Mouse (Mus musculus) adrenal gland, adult 8-10 months (tissue): ENCODE results near the gene Zgrf1. TPM values are rescaled to one million over a fixed set of nuclear protein-coding genes. Genes with fewer than 3 reads are reported as not detected.

Source experiments
- DNase-seq: peaks from one replicate; pipeline ENCODE4 v3.0.0; 2022
- total RNA-seq, 4 experiments: library from RNA; stranded (reverse); gene quantifications; 2 replicates each; pipeline ENCODE4 v1.2.4; 2022

The Zgrf1 gene
- total RNA-seq, 4 experiments from 2014 or later, result 1.4 to 2.8 (median 2.0) TPM

DNA sequence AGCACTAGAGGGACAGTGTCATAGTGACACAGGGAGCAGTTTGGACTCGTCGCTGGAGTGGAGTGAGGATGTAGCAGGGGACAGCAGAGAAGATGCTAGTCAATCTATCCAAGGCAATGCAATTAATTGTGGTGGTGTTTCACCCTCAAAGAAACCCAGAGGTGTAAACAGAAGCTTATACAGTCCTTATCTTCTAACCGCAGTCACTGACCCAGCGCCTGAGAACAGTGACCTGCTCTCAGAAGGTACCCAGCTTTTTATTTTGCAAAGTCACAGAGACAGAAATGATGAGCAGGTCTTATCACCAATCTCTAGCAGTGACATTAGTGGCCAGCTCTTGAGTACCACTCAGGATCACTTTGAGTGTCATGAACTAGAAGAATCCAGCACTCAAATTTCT, 9.7 kb downstream of the Zgrf1 start:
- DNase-seq, result no peak

DNA sequence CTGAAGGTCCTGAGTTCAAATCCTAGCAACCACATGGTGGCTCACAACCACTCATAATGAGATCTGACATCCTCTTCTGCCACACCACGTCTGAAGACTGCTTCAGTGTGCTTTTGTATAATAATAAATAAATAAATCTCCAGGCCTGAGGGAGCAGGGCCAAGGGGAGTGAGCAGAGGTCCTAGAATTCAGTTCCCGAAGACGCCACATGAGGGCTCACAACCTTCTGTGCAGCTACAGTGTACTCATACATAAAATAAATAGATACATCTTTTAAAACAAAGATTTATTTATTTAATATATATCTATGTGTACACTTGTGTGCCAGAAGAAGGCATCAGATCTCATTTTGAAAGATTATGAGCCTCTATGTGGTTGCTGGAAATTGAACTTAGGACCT, 11.8 kb downstream of the Zgrf1 start:
- DNase-seq, result no peak

- peak; percentile 10 for DNase-seq
These were observed 19.3 kb downstream of the Zgrf1 start for GRCm38 (mm10) chr3:127572557-127572956.

DNA sequence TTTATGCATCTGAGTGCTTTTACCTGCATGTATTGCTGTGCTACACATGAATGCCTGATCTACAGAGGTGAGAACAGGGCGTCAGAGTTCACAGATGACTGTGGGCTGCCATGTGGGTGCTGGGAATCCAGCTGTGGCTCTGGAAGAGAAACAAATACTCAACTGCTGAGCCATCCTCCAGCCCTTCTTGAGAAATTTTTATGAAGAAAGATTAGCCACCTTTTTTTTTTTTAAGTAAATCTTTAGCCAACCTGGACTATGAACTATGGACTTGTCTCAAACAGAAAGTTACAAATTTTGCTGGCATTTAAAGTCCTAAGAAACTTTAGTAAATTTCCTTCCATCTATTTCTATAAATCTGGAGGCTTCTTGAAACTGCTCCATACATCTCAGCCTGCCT, 43.8 kb downstream of the Zgrf1 start:
- no peak for DNase-seq

DNA sequence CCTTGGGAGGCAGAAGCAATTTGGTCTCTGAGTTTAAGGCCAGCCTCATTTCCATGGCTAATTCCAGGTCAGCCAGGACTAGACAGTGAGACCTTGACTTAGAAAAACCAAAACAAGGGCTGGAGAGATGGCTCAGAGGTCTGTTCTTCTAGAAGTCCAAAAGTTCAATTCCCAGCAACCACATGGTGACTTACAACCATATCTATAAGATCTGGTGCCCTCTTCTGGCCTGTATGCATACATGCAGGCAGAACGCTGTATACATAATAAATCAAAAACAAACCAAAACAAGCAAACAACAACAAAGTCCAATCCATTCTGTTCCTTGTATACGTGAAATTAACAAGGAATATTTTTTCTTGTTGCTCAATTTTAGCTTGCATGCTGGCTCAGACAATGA, 54.8 kb downstream of the Zgrf1 start:
- no peak for DNase-seq

DNA sequence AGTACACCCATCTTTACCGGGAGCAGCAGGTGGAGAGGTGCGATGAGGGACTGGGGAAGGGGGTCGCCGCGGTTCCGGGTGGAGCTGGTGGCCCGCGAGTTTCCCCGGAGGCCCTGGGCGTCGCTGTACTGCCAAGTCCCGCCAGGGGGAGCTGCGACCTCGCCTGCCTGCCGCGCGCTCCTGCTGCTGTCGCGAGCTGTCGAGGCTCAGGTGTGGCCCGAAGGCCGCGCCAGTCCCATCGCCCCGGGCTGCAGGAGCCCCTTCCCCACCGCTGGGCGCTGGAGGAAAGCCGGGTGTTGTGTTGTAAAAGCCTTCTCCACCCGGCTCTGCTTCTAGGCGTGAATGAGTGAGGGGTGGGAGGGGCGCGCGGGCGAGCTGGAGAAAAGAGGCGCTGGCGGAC, 72.0 kb downstream of the Zgrf1 start:
- DNase-seq, result peak; percentile 33

DNA sequence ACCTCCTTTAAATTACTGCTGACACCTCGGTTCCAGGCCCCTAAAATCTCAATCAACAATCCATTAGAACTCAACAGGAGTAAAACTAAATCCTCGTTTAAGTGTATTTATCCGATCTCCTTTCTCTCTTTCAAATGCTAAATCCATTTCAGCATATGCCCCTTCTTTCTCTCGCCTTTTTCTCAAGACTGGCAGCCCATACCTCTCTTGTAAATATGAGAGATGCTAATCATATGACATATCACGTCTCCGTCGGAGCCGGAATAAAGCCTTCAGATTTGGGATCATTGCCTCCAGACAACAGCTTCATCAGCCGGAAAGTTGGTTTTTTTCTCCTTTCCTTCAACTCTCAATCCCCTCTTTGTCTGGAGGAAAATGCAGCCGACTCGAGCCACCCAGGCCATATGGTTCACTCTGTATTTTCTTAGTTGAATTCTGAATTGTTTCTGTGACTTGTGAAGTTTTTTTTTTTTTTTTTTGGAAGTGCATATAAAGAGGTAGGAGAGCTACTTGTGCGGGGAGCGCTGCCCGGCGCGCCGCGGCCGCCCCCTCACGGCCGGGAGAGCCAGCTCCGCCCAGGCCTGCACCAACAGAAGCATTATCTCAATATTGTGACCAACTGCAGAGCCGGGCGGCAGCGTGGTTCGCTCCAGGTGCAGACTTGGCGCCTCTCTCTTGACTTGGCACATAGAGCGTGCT, 72.6 kb downstream of the Zgrf1 start:
- no peak for DNase-seq

GRCm38 (mm10) chr3:127626524-127626923, 73.2 kb downstream of the Zgrf1 start:
- no peak for DNase-seq

DNA sequence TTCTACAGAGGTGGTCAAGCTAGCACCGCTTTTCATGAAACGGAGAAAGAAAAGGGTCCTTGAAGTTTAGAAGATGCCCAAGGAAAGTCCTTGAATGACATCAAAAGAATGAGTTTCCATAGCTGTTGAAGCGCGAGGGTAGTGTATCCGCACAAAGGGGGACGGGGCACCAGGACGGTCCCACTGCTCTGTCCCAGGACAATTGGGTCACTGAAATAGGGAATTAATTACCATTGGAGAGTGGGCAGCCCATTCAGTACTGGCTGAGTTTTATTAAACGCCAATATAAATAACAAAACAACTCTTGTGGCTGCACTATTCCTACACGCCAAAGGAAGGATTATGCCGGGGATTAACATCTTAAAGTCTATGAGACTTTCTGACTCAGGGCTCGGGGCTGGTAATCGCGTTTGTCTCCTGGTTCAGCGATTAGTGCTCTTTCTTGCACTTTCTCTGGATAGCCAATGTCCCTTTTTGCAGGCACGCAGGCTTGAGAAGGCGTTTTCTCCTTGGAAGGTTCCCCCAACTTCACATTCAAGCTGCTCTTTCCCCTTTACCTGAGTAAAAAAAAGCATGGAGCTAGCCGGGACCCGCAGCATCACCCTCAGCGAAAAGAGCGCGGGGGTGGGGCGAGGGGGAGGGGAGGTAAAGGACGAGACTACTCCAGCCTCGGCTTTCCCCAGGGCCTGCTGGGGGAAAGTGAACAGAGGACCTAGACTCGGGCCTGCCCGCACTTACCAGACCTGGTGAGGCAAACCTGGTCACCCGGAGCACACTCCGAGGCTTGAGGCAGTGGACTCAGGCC, 74.1 kb downstream of the Zgrf1 start:
- no peak for DNase-seq

DNA sequence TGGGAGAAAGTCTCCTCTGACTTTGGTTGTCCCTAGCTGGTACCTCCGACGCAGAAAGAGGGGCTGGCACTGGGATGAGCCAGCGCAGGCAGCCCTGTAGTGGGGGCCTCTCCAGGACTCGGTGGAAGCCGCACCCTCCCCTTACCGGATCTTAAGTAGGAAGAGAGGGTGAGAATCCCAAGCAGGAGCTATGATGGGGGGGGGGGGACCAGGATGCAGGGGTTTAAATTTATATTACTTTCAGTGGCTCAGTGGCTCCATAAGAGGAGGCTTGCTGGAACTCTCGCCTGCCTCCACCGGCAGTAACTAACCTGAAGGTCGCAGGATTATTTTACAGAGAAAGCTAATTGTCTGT, 74.6 kb downstream of the Zgrf1 start:
- no peak for DNase-seq

DNA sequence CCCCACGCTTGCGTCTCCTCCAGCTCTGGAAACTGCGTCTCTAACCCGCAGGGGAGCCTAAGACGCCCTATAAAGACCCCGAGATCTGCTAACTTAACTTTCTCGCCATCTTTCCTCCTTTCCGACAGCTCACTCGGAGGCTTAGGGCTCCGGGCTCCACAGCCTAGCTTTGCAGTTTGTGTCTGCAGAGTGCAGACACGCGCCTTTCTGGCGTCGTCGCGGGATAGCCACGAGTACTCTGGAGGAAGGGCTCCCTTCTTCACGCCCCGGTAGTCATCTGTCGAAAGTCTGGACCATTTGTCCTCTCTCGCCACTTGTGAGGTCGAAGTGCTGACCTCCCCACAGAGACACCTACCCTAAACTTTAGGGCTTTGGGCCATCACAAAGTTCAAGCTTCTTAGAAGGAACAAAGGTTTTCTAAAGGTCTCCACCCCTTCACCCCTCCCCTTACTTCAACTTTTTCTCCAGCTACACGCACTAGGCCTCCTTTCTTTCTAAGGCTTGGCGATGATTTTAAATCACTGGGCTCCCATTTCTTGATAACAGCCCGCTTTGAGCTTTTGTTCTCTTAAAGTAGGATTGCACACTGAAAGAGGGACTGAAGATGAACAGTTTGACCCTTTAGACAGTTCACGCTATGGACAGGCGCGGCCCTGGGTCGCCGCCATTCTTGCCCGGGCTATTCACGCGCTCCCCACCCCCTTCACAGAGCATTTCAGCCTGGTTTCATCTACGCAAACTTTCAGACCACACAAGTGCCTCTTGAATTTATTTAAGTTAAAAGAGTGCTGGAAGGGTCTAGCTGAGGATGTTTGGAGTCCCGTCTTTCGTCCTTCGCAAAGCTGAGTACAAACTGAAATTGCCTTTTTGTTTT, 75.3 kb downstream of the Zgrf1 start:
- no peak for DNase-seq

DNA sequence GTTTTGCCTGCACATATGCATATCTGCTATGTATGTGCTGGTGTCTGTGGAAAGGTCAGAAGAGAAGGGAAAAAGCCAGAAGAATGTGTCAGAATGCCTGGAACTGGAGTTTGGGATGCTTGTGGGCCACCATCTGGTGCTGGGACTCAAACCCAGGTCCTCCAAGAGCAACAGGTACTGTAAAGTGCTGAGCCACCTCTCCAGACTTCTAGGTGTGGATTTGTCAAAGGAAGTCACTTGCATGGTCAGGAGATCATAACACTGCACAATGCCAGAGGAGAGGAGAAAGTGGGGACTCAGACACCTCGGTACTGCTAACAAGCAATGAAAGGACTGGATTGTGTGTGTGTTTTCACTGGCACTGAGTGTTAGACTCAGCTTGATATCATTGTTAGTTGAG, 76.9 kb downstream of the Zgrf1 start:
- no peak for DNase-seq

DNA sequence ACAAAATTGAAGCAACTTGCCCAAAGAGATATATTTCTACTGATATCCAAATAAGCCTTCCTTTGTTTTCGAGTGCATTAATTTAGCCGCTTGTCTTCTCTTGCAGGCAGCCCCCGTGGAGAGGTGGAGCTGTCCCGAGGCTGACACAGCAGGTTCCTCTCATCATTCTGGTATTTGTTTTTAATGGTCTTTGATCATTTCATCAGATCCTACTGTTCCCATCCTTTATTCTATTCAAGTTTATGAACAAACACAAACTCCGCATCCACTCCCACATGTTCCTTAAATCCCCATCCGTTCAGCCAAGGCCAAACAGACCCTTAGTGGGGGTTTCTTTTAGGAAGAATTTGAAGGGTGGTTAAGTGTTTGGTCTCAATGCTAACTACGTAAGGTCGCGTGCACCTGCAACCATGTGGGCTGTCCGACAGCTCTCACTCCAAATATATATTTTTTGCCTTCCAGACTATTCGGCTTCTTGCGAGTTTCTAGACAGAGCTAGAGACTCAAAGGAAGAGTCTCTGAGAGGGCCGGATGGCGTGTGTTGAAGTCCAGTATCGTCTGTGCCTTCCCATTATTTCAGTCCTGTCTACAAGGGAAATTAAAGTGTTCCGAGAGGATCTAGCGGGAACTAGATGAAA, 77.6 kb downstream of the Zgrf1 start:
- no peak for DNase-seq

DNA sequence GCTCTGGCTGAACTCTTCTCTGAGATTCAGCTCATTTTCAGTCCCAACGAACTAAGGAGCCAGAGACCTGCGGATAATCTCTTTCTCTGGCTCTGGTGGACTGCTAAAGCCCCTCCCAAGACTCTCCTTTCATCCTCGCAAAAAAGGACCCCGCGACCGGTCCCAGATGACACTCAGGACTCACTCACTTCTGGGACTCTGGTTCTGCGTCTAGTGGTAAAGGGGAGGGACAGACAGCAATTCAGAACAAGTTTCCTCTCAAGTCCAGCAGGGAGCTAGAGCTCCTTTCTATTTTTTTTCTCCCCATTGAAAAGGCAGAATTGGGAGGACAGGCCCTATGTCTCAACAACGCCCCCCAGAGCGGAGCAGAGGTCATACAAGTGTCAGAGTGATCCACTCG, 78.3 kb downstream of the Zgrf1 start:
- no peak for DNase-seq

DNA sequence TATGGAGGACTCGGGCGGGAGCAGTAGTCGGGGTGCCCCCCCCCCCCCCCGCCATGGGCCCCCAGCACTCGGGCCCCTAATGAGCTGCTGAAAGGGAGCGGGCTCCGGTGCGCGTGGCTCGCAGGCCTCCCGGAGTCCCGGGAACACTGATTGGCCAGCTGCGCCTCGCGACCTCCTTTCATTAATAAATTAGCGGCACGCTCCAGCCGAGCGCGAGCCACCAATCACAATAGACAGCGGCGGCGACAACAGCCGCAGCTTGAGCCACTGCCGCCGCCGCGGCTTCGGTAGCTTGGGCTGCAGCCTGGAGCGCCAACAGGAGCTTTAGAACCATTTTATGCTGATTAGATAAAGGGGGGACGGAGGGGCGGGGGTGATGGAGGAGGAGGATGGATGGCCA, 79.2 kb downstream of the Zgrf1 start:
- DNase-seq, result no peak

- DNase-seq, result no peak
These were observed 80.1 kb downstream of the Zgrf1 start, which contains the start of gene Neurog2 for GRCm38 (mm10) chr3:127633080-127634032. Neurog2 (plus strand) TSS chr3:127633135.

DNA sequence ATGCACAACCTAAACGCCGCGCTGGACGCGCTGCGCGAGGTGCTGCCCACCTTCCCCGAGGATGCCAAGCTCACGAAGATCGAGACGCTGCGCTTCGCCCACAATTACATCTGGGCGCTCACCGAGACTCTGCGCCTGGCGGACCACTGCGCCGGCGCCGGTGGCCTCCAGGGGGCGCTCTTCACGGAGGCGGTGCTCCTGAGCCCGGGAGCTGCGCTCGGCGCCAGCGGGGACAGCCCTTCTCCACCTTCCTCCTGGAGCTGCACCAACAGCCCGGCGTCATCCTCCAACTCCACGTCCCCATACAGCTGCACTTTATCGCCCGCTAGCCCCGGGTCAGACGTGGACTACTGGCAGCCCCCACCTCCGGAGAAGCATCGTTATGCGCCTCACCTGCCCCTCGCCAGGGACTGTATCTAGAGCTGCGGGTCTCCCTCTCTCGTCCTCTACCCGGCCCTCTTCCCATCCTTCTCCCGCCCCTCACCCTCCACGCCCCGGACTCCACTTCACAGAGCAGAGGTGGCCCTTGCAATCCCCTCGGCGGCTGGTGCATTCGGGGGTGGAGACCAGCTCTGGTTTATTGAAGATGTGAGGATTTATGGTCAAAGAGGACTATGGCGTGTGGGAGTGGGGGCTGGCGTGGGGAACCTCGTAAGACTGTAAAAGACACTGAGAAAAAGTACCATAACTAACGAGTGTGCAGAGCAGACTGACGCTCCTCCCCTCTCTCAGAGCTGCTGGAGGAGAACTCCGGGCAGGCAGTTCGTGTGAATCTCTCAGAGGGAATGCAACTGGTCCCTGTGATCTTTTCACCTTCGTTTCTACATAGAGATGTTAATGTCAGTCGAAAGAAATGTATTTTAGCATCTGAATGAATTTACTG, 81.1 kb downstream of the Zgrf1 start:
- peak; percentile 35 for DNase-seq

DNA sequence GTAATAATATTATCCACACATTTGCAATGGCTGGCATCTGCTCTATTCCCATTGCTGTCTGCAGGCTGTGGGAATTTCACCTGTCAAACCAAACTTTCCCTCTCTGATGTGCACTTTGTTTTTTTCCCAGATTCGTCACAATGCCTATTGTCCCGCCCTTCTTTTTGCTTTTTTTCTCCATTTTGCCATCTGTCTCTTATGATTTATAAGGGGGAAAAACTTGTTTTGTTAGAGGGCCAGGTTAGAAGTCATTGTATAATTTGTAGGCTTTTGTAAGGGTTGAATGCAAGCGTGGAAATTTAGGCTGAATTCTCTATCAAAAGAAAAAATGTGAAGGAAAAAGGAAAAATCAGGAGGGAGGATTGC, 81.7 kb downstream of the Zgrf1 start:
- no peak for DNase-seq

- no peak for DNase-seq
These were observed 86.8 kb downstream of the Zgrf1 start for GRCm38 (mm10) chr3:127639875-127640761.
